Comparison of ENCODE assay signal across 26 mouse cellular contexts in genomic region chr3:85741767-85742166, GRCm38 (mm10).
A peak's percentile ranks its signal among the peaks of the same experiment; 100 is the strongest.
DNase-seq lines count a peak whose midpoint lies in the region; ATAC-seq lines count a peak whose summit lies in the region.
"Had no signal": no experiment of that assay in that cellular context is flagged by ENCODE, and none has a peak within 500 bp of the region (broad histone marks: within the 10 kb centered on the region; RNA-seq: fewer than 3 reads in every experiment).

No protein-coding gene starts in this region.

- H3K9ac ChIP-seq in liver, embryonic 11.5 days (ENCODE audit: low read depth, low read length), result no peak overlapping the region
- no peak overlapping the region for H3K9ac ChIP-seq in liver, embryonic 13.5 days
- H3K9ac ChIP-seq in liver, embryonic 16.5 days (ENCODE audit: low read depth, low read length), result no peak overlapping the region
- H3K9ac ChIP-seq: embryonic facial prominence, embryonic 12.5 days; embryonic facial prominence, embryonic 15.5 days; forebrain, embryonic 15.5 days; hindbrain, embryonic 13.5 days had no signal

- DNase-seq in liver, embryonic 11.5 days (ENCODE audit: low spot score), result no peak
- no peak for DNase-seq in liver
- DNase-seq in liver, embryonic 13.5 days, result peak; percentile 23
- DNase-seq in layer of hippocampus, postnatal 10 days (ENCODE audit: low spot score in 2 of 2), result no peak
- no peak for DNase-seq in ovary, adult 18-20 months (ENCODE audit: low spot score)
- DNase-seq: adrenal gland, postnatal 10 days; adrenal gland, postnatal 36 days; B cell, adult 2 months; cerebellum, adult 11 months; cerebellum, adult 2 months; cerebellum, adult 9-11 months; cerebellum, postnatal 25 days; gastrocnemius, postnatal 10 days; gastrocnemius, postnatal 36 days; heart, postnatal 36 days had no signal

- H3K27ac ChIP-seq in liver, embryonic 11.5 days (ENCODE audit: low read depth, low read length), result no peak overlapping the region
- H3K27ac ChIP-seq in liver, embryonic 13.5 days, result no peak overlapping the region
- no peak overlapping the region for H3K27ac ChIP-seq in liver, embryonic 16.5 days (ENCODE audit: low read length)
- H3K27ac ChIP-seq: embryonic facial prominence, embryonic 12.5 days; embryonic facial prominence, embryonic 15.5 days; forebrain, embryonic 15.5 days; hindbrain, embryonic 10.5 days; hindbrain, embryonic 13.5 days had no signal

- ATAC-seq in liver, embryonic 11.5 days (replicated peaks; ENCODE audit: low FRiP score), result 0 out of 2 replicates have a peak, but pooled peaks have one; percentile 47
- peak; percentile 89 for ATAC-seq in liver, embryonic 13.5 days (ENCODE audit: low read depth)
- ATAC-seq in liver, embryonic 16.5 days (ENCODE audit: low read depth), result peak; percentile 75
- ATAC-seq: forebrain, embryonic 15.5 days; hindbrain, embryonic 16.5 days; Patski had no signal

- WGBS in liver, embryonic 11.5 days, result 60% methylated on average over 3 of the region's 3 CpGs
- WGBS in liver, embryonic 13.5 days (ENCODE audit: insufficient replicate concordance), result 44% methylated on average over 3 of the region's 3 CpGs
- WGBS in liver, embryonic 16.5 days (ENCODE audit: insufficient replicate concordance), result 51% methylated on average over 3 of the region's 3 CpGs

- H3K27me3 ChIP-seq in liver, embryonic 11.5 days (replicated peaks; ENCODE audit: control insufficient read depth, insufficient read depth, low read length), result no peaks in the 10 kb centered on the region
- H3K27me3 ChIP-seq in liver, embryonic 13.5 days, result no peaks in the 10 kb centered on the region
- no peaks in the 10 kb centered on the region for H3K27me3 ChIP-seq in liver, embryonic 16.5 days (ENCODE audit: control insufficient read depth, insufficient read depth, low read depth, low read length)
- H3K27me3 ChIP-seq: CH12.LX; embryonic facial prominence, embryonic 12.5 days; embryonic facial prominence, embryonic 15.5 days; forebrain, embryonic 15.5 days; hindbrain, embryonic 13.5 days; Patski had no signal

- H3K4me2 ChIP-seq in liver, embryonic 11.5 days, result no peak overlapping the region
- no peak overlapping the region for H3K4me2 ChIP-seq in liver, embryonic 13.5 days
- H3K4me2 ChIP-seq in liver, embryonic 16.5 days (ENCODE audit: low read depth, low read length), result no peak overlapping the region
- H3K4me2 ChIP-seq: embryonic facial prominence, embryonic 12.5 days; embryonic facial prominence, embryonic 15.5 days; forebrain, embryonic 15.5 days; heart, embryonic 11.5 days; hindbrain, embryonic 13.5 days had no signal

- no peaks in the 10 kb centered on the region for H3K36me3 ChIP-seq in liver, embryonic 11.5 days (ENCODE audit: control insufficient read depth, insufficient read depth, low read length)
- no peaks in the 10 kb centered on the region for H3K36me3 ChIP-seq in liver, embryonic 13.5 days
- no peaks in the 10 kb centered on the region for H3K36me3 ChIP-seq in liver, embryonic 16.5 days (ENCODE audit: control insufficient read depth, insufficient read depth)
- H3K36me3 ChIP-seq: embryonic facial prominence, embryonic 12.5 days; embryonic facial prominence, embryonic 15.5 days; forebrain, embryonic 15.5 days; G1E; hindbrain, embryonic 10.5 days; hindbrain, embryonic 13.5 days had no signal

- H3K4me1 ChIP-seq in liver, embryonic 11.5 days (replicated peaks; ENCODE audit: control insufficient read depth, insufficient read depth, low read length), result no peaks in the 10 kb centered on the region
- H3K4me1 ChIP-seq in liver, embryonic 13.5 days (replicated peaks), result peaks cover 9% of the 10 kb centered on the region
- H3K4me1 ChIP-seq in liver, embryonic 16.5 days (ENCODE audit: control insufficient read depth, low read depth, low read length), result peaks cover 4% of the 10 kb centered on the region; the same call in 1 of the 2 replicates
- H3K4me1 ChIP-seq: embryonic facial prominence, embryonic 15.5 days; forebrain, embryonic 15.5 days; hindbrain, embryonic 10.5 days; hindbrain, embryonic 13.5 days had no signal

- no peak overlapping the region for H3K4me3 ChIP-seq in liver, embryonic 11.5 days (ENCODE audit: low read depth, low read length)
- H3K4me3 ChIP-seq in liver, embryonic 13.5 days (replicated peaks), result no peak overlapping the region
- no peak overlapping the region for H3K4me3 ChIP-seq in liver, embryonic 16.5 days (ENCODE audit: low read depth, low read length)
- H3K4me3 ChIP-seq: embryonic facial prominence, embryonic 12.5 days; embryonic facial prominence, embryonic 15.5 days; forebrain, embryonic 15.5 days; hindbrain, embryonic 10.5 days; hindbrain, embryonic 13.5 days had no signal

- no peaks in the 10 kb centered on the region for H3K9me3 ChIP-seq in liver, embryonic 11.5 days (ENCODE audit: control insufficient read depth, low read length)
- no peaks in the 10 kb centered on the region for H3K9me3 ChIP-seq in liver, embryonic 13.5 days (replicated peaks)
- no peaks in the 10 kb centered on the region for H3K9me3 ChIP-seq in liver, embryonic 16.5 days (replicated peaks; ENCODE audit: control insufficient read depth, low read length)
- H3K9me3 ChIP-seq: embryonic facial prominence, embryonic 12.5 days; embryonic facial prominence, embryonic 15.5 days; forebrain, embryonic 15.5 days; G1E; hindbrain, embryonic 10.5 days; hindbrain, embryonic 13.5 days had no signal
